Mouse (Mus musculus) left cerebral cortex, adult 18-20 months (tissue): ENCODE measurements around the gene Wdr13. TPM values are rescaled to one million over a fixed set of nuclear protein-coding genes. Genes with fewer than 3 reads are reported as not detected.

Experiments used
- DNase-seq, 2 experiments: peaks; one replicate each; pipeline ENCODE4 v3.0.0; 2021 to 2022; ENCODE audit warnings: low spot score in 2 of 2, mixed read lengths in 1 of 2
- long read RNA-seq, 2 experiments: library from polyadenylated mRNA; stranded (forward); transcript quantifications; one replicate each; pipeline ENCODE4 v2.0.0; 2021
- total RNA-seq, 2 experiments: library from RNA; stranded (reverse); gene quantifications; 2 replicates each; pipeline ENCODE4 v1.2.3; 2021

Wdr13 gene
- total RNA-seq: 100 to 1,000 TPM; 190 TPM
- long read RNA-seq, experiment 1, full-length matches to known transcripts: 33 of 86 reads
- long read RNA-seq, experiment 1, partial matches to known transcripts: 14 of 86 reads
- long read RNA-seq, experiment 1, other reads (novel, unspliced or antisense): 39 of 86 reads
- long read RNA-seq, experiment 2, full-length matches to known transcripts: 11 of 34 reads
- long read RNA-seq, experiment 2, partial matches to known transcripts: 4 of 34 reads
- long read RNA-seq, experiment 2, other reads (novel, unspliced or antisense): 19 of 34 reads

GRCm38 (mm10) chrX:8132017-8132976 is at the start of gene Wdr13:
Gene Wdr13 (minus strand): TSS chrX:8132892.
- DNase-seq: peak; percentile 85 to 90

- DNase-seq: no peak
Measured at GRCm38 (mm10) chrX:8179646-8180045, 47.0 kb upstream of the Wdr13 start.

- no peak for DNase-seq
Measured at GRCm38 (mm10) chrX:8178871-8179270, 46.2 kb upstream of the Wdr13 start.

- peak; percentile 68 to 77 for DNase-seq
Measured at GRCm38 (mm10) chrX:8175504-8176385, 43.1 kb upstream of the Wdr13 start, which contains the start of gene Tbc1d25. Gene Tbc1d25 (minus strand): TSS chrX:8176181.

- DNase-seq: no peak
Measured at GRCm38 (mm10) chrX:8175169-8175503, 42.4 kb upstream of the Wdr13 start.

GRCm38 (mm10) chrX:8167716-8168647 is 35.3 kb upstream of the Wdr13 start:
- DNase-seq: no peak

GRCm38 (mm10) chrX:8164471-8164870 is 31.8 kb upstream of the Wdr13 start:
- DNase-seq: no peak

- no peak for DNase-seq
Measured at GRCm38 (mm10) chrX:8163076-8163475, 30.4 kb upstream of the Wdr13 start.

GRCm38 (mm10) chrX:8145153-8145991 is 12.7 kb upstream of the Wdr13 start, which contains the start of gene Rbm3:
Gene Rbm3 (minus strand): TSS chrX:8145880.
- DNase-seq: peak; percentile 86 to 88

- no peak for DNase-seq
Measured at GRCm38 (mm10) chrX:8143750-8144149, 11.1 kb upstream of the Wdr13 start.

- DNase-seq: no peak
Measured at GRCm38 (mm10) chrX:8142948-8143347, 10.3 kb upstream of the Wdr13 start.

GRCm38 (mm10) chrX:8141058-8141457 is 8.4 kb upstream of the Wdr13 start:
- no peak for DNase-seq

GRCm38 (mm10) chrX:8140446-8140845 is 7.8 kb upstream of the Wdr13 start:
- no peak for DNase-seq

- DNase-seq: no peak
Measured at GRCm38 (mm10) chrX:8139480-8139879, 6.8 kb upstream of the Wdr13 start.

- no peak for DNase-seq
Measured at GRCm38 (mm10) chrX:8135886-8136285, 3.2 kb upstream of the Wdr13 start.

GRCm38 (mm10) chrX:8131393-8131792 is 1.3 kb downstream of the Wdr13 start:
- no peak for DNase-seq

GRCm38 (mm10) chrX:8125235-8125634 is 7.5 kb downstream of the Wdr13 start:
- no peak for DNase-seq

GRCm38 (mm10) chrX:8123821-8124470 is 8.7 kb downstream of the Wdr13 start:
- DNase-seq: no peak

GRCm38 (mm10) chrX:8117264-8117663 is 15.4 kb downstream of the Wdr13 start:
- DNase-seq: no peak
